Mouse (Mus musculus) lung, embryonic 14.5 days (tissue): ENCODE measurements around the gene Pcolce. TPM values are rescaled to one million over a fixed set of nuclear protein-coding genes. Genes with fewer than 3 reads are reported as not detected.
"Not testable (repeated sequence)": the region's sequence is repeated elsewhere in the genome, so short reads cannot be mapped to it uniquely, and the experiment has no call there.

ENCODE experiments used
- ATAC-seq: fragments of 200-750 bp; cut with Nextera tagmentation; 2 replicates; pipeline ENCODE4 v1.8.0; 2017; ENCODE audit warnings: mild to moderate bottlenecking, moderate TSS enrichment, moderate library complexity; ENCODE audit not compliant: insufficient read depth
- DNase-seq: peaks from one replicate; pipeline ENCODE4 v3.0.0-alpha.2; 2015
- H3K27ac ChIP-seq: fragments of 300-500 bp; sonication (generic); 2 replicates; pipeline ENCODE4 v1.5.1; 2014; ENCODE audit warnings: low read depth, mild to moderate bottlenecking, moderate library complexity
- H3K27me3 ChIP-seq: fragments of 300-500 bp; sonication (generic); 2 replicates; pipeline ENCODE4 v1.6.1; 2014; ENCODE audit warnings: low read length, control low read depth; ENCODE audit not compliant: insufficient read depth
- H3K36me3 ChIP-seq: fragments of 300-500 bp; sonication (generic); 2 replicates; pipeline ENCODE4 v1.6.1; 2014; ENCODE audit warnings: control low read depth; ENCODE audit not compliant: insufficient read depth
- H3K4me1 ChIP-seq: fragments of 300-500 bp; sonication (generic); 2 replicates; pipeline ENCODE4 v1.6.1; 2014; ENCODE audit warnings: antibody characterized with exemption, control low read depth; ENCODE audit not compliant: insufficient read depth
- H3K4me2 ChIP-seq: fragments of 300-500 bp; sonication (generic); 2 replicates; pipeline ENCODE4 v1.6.1; 2014; ENCODE audit warnings: mild to moderate bottlenecking
- H3K4me3 ChIP-seq: fragments of 300-500 bp; sonication (generic); 2 replicates; pipeline ENCODE4 v1.5.1; 2014; ENCODE audit warnings: low read depth, low read length
- H3K9ac ChIP-seq: fragments of 300-500 bp; sonication (generic); 2 replicates; pipeline ENCODE4 v1.6.1; 2014
- H3K9me3 ChIP-seq: fragments of 300-500 bp; sonication (generic); 2 replicates; pipeline ENCODE4 v1.6.1; 2016; ENCODE audit warnings: low read depth, low read length, control low read depth
- CTCF ChIP-seq: IDR thresholded peaks from 2 replicates; pipeline ENCODE4 v1.5.1; 2016; ENCODE audit warnings: antibody characterized with exemption, low read depth
- WGBS: fragments of 180-500 bp; shearing (Covaris S2); extraction: QIAGEN DNeasy Blood & Tissue Kit; methylation state at CpG from one replicate; pipeline ENCODE4 v1.1.7; 2014; 5-methylcytosine and 5-hydroxymethylcytosine counted together
- polyA plus RNA-seq: library from polyadenylated mRNA; unstranded; fragments of >200 nt; fragmentation: Nextera tagmentation; extraction: Ambion mirVana; gene quantifications from 2 replicates; pipeline ENCODE4 v1.2.1, GENCODE M21; 2014

The Pcolce gene
- polyA plus RNA-seq, 1 experiment from 2014 or later = 148 TPM

DNA sequence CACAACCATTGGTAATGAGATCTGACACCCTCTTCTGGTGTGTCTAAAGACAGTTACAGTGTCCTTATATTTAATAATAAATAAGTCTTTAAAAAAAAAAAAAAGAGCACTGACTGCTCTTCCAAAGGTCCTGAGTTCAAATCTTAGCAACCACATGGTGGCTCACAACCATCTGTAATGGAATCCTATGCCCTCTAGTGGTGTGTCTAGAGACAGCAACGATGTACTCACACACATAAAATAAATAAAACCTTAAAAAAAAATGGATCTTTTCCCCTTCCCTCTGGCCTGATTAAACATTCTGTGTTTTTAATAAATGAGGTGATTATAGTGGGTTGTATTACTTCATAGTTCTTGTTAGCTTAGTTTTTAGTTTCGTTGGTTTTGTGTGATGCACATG, 1.3 kb upstream of the Pcolce start:
- WGBS = 56% methylated on average over 2 of the region's 2 CpGs
- not testable (repeated sequence) for H3K9ac ChIP-seq, H3K36me3 ChIP-seq, H3K9me3 ChIP-seq, H3K4me3 ChIP-seq, H3K27ac ChIP-seq, ATAC-seq, H3K27me3 ChIP-seq, H3K4me2 ChIP-seq, DNase-seq
- peaks cover 22% of the 10 kb centered on the region; the same call in 1 of the 2 replicates for H3K4me1 ChIP-seq
- TF ChIP-seq CTCF = 0 out of 2 replicates have a peak, but pooled peaks have one; percentile 14

GRCm38 (mm10) chr5:137613076-137613475, 508 bp downstream of the Pcolce start:
- H3K27me3 ChIP-seq = no peaks in the 10 kb centered on the region
- no peak overlapping the region for H3K4me3 ChIP-seq
- no peak overlapping the region for H3K4me2 ChIP-seq
- 67% methylated on average over 5 of the region's 5 CpGs for WGBS
- H3K27ac ChIP-seq = no peak overlapping the region
- H3K4me1 ChIP-seq = peaks cover 33% of the 10 kb centered on the region
- 0 out of 2 replicates have a peak, but pooled peaks cover 3% of the 10 kb centered on the region for H3K36me3 ChIP-seq
- ATAC-seq (no peak), DNase-seq (no peak)
- H3K9me3 ChIP-seq = no peaks in the 10 kb centered on the region
- no peak overlapping the region; the same call in 1 of the 2 replicates for H3K9ac ChIP-seq
- no peak for TF ChIP-seq CTCF

- 0 out of 2 replicates have a peak, but pooled peaks have one; percentile 1 for TF ChIP-seq CTCF
- Histone ChIP-seq H3K9ac (peak overlapping the region; percentile 56), H3K4me1 (peaks cover 35% of the 10 kb centered on the region)
These were observed 2.4 kb downstream of the Pcolce start for GRCm38 (mm10) chr5:137611245-137611602.

GRCm38 (mm10) chr5:137610548-137611244, 2.9 kb downstream of the Pcolce start:
- H3K4me3 ChIP-seq = peak overlapping the region; percentile 42
- no peak for TF ChIP-seq CTCF
- H3K9me3 ChIP-seq = no peaks in the 10 kb centered on the region
- ATAC-seq = peak; percentile 86
- H3K27ac ChIP-seq = peak overlapping the region; percentile 96
- H3K36me3 ChIP-seq = peaks cover 24% of the 10 kb centered on the region; the same call in 1 of the 2 replicates
- H3K4me1 ChIP-seq = peaks cover 35% of the 10 kb centered on the region
- peak overlapping the region; percentile 56 for H3K9ac ChIP-seq
- DNase-seq = peak; percentile 90
- peak overlapping the region; percentile 70 for H3K4me2 ChIP-seq
- H3K27me3 ChIP-seq = no peaks in the 10 kb centered on the region
- WGBS = 5% methylated on average over 12 of the region's 12 CpGs

More at GRCm38 (mm10) chr5:137611245-137611602, 2.4 kb downstream of the Pcolce start:
- peak; percentile 85 for ATAC-seq
- Histone ChIP-seq H3K4me2 (peak overlapping the region; percentile 70), H3K4me3 (peak overlapping the region; percentile 42), H3K27ac (peak overlapping the region; percentile 96), H3K27me3 (no peaks in the 10 kb centered on the region), H3K36me3 (peaks cover 20% of the 10 kb centered on the region; the same call in 1 of the 2 replicates), H3K9me3 (no peaks in the 10 kb centered on the region)
- DNase-seq = peak; percentile 84
- WGBS = 1% methylated on average over 6 of the region's 6 CpGs

GRCm38 (mm10) chr5:137610056-137610455, 3.5 kb downstream of the Pcolce start:
- TF ChIP-seq CTCF = no peak
- H3K27ac ChIP-seq = peak overlapping the region; percentile 96
- 40% methylated on average over 4 of the region's 4 CpGs for WGBS
- H3K4me2 ChIP-seq = peak overlapping the region; percentile 70
- peaks cover 30% of the 10 kb centered on the region for H3K36me3 ChIP-seq
- H3K27me3 ChIP-seq = no peaks in the 10 kb centered on the region
- peaks cover 35% of the 10 kb centered on the region for H3K4me1 ChIP-seq
- H3K9me3 ChIP-seq = no peaks in the 10 kb centered on the region
- peak overlapping the region; percentile 42 for H3K4me3 ChIP-seq
- no peak for ATAC-seq
- peak overlapping the region; percentile 56 for H3K9ac ChIP-seq
- no peak for DNase-seq

DNA sequence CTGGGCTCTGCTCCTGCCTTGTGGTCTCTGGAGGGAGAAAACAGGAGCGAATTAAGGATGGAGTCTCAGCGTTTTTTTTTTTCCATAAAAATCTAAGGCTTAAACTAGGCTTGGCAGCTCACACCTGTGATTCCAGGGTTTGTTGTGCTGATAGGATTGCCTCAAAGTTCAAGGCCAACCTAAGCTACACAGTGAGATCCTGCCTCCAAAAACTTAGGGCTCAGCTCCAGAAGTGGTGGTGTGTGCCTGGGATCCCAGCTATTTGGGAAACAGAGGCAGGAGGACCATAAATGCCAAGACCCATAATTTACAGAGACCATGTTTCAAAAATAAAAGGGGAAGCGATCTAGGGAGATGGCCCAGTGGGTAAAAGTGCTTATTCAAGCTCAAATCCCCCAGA, 4.3 kb downstream of the Pcolce start:
- H3K27me3 ChIP-seq = no peaks in the 10 kb centered on the region
- peaks cover 36% of the 10 kb centered on the region for H3K36me3 ChIP-seq
- no peak overlapping the region for H3K27ac ChIP-seq
- H3K4me3 ChIP-seq = peak overlapping the region; percentile 42
- H3K4me1 ChIP-seq = peaks cover 35% of the 10 kb centered on the region
- no peak for DNase-seq
- no peak for ATAC-seq
- H3K9me3 ChIP-seq = no peaks in the 10 kb centered on the region
- WGBS = 63% methylated on average over 3 of the region's 3 CpGs
- TF ChIP-seq CTCF = no peak
- H3K9ac ChIP-seq = no peak overlapping the region
- peak overlapping the region; percentile 70 for H3K4me2 ChIP-seq

DNA sequence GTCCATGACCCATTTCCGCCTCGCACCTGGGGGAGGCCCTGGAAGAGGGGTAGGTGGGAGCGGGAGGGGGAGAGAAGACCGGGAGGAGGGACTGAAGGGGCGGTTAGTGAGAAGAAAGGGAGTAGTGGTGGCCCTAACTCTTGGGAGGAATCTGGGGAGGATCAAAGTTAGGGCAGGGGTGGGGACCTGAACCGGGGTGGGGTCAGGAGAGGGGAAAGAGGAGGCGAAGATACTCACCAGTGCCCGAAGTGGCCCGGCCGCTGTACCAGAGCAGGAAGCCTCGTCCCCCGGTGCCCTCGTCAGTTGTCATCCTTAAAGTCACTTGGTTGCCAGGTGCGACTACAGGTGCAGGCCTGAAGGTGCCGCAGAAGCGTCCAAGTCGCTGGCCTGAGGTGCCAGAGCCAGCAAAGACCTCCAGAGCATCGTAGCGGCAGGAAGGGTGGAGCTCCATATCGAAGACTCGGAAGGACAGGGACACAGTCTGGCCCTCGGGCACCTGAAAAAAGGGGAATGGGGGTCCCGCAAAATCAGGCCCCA, 4.9 kb downstream of the Pcolce start:
- Histone ChIP-seq H3K9me3 (no peaks in the 10 kb centered on the region), H3K36me3 (peaks cover 40% of the 10 kb centered on the region), H3K4me3 (peak overlapping the region; percentile 14), H3K9ac (peak overlapping the region; percentile 48), H3K4me1 (peaks cover 35% of the 10 kb centered on the region), H3K27ac (no peak overlapping the region), H3K4me2 (peak overlapping the region; percentile 70), H3K27me3 (no peaks in the 10 kb centered on the region)
- no peak for DNase-seq
- no peak for ATAC-seq
- 21% methylated on average over 23 of the region's 23 CpGs for WGBS
- peak; percentile 41 for TF ChIP-seq CTCF
